Comparison of ENCODE assay signal across 8 mouse cellular contexts in the genomic region with DNA sequence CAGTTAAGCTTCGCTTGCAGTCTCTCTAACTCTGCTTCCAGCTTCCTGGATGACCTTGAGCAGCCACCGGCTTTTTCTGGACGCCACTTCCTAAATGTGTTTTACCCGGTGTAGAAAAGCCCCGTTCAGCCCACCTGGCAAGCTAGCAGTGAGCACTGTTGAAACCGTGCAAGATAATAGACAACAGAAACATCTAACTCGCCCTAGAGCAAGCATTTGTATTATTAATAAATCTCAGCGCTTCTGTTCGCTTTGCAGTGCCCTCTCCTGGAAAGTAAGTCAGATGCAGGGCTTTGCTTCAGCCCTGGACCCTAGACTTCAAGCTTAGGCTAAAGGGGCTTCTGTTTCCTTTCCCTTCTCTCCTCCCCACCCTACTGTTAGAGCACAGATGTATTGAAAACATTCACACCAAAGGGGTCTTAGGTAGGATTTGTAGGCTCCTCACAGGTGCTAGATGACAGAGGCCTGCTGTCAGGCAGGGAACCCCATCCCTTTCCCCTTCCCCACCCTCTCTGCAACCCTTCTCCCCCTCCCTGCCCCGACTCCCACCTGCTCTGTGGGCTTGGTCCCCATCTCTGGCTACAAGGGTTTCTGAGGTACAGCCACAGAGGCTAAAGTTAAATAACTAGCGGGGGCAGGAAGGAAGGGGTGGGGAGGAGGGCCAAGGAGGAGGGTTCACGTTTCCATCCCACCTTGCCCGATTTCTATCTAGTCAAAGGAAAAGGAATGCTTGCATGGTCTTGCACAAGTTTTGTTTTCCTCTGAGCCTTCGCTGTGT. TPM values are rescaled to one million over a fixed set of nuclear protein-coding genes. Genes with fewer than 3 reads are reported as not detected.
DNase-seq lines count a peak whose midpoint lies in the region; ATAC-seq and TF ChIP-seq lines count a peak whose summit lies in the region.

TSS of gene Ccr10 (minus strand) at position 593 of the 778 bp plus-strand sequence.

- no peaks in the 10 kb centered on the region for H3K27me3 ChIP-seq in C2C12 (ENCODE audit: control insufficient read depth, insufficient read depth, insufficient read length)
- peaks cover 95% of the 10 kb centered on the region for H3K27me3 ChIP-seq in forebrain, embryonic 10.5 days (ENCODE audit: poor library complexity, severe bottlenecking)
- peaks cover 84% of the 10 kb centered on the region for H3K27me3 ChIP-seq in limb, embryonic 12.5 days

- peaks cover 83% of the 10 kb centered on the region for H3K4me1 ChIP-seq in forebrain, embryonic 10.5 days
- peaks cover 54% of the 10 kb centered on the region for H3K4me1 ChIP-seq in limb, embryonic 12.5 days (replicated peaks)

- peak within 1 kb of the TSS; percentile 75 for H3K27ac ChIP-seq in forebrain, embryonic 10.5 days
- no peak within 1 kb of the TSS for H3K27ac ChIP-seq in limb, embryonic 12.5 days

- no peak for ATAC-seq in limb, embryonic 12.5 days (ENCODE audit: insufficient number of reproducible peaks, insufficient read depth, low FRiP score, low TSS enrichment, low read depth)

- H3K36me3 ChIP-seq in C2C12 (ENCODE audit: control insufficient read depth, insufficient read depth), result no peaks in the 10 kb centered on the region
- H3K36me3 ChIP-seq in forebrain, embryonic 10.5 days (replicated peaks), result no peaks in the 10 kb centered on the region
- no peaks in the 10 kb centered on the region for H3K36me3 ChIP-seq in limb, embryonic 12.5 days

- H3K79me2 ChIP-seq in C2C12 (ENCODE audit: control insufficient read depth, insufficient read depth), result peaks cover 9% of the 10 kb centered on the region

- peak within 1 kb of the TSS; percentile 29 for H3K4me3 ChIP-seq in C2C12 (ENCODE audit: insufficient read depth, poor library complexity, severe bottlenecking)
- H3K4me3 ChIP-seq in forebrain, embryonic 10.5 days, result peak within 1 kb of the TSS; percentile 48
- peak within 1 kb of the TSS; percentile 36 for H3K4me3 ChIP-seq in limb, embryonic 12.5 days (replicated peaks)

- DNase-seq in cerebellum, adult 18-20 months, result peak; percentile 60 to 62
- no peak for DNase-seq in cerebellum, adult 11-12 months
- DNase-seq in forebrain, embryonic 10.5 days (ENCODE audit: extremely low spot score, low spot score), result no peak
- peak; percentile 69 for DNase-seq in retina, embryonic 14.5 days (ENCODE audit: low spot score)
- no peak for DNase-seq in yolk sac, embryonic 10.5 days (ENCODE audit: low spot score)
- DNase-seq in spleen, postnatal 14 days (ENCODE audit: low spot score in 2 of 2), result no peak

- H3K9me3 ChIP-seq in forebrain, embryonic 10.5 days, result no peaks in the 10 kb centered on the region
- no peaks in the 10 kb centered on the region for H3K9me3 ChIP-seq in limb, embryonic 12.5 days

- no peak within 1 kb of the TSS for H3ac ChIP-seq in C2C12 (ENCODE audit: control insufficient read depth, insufficient read length, low read depth)

- 21% methylated on average over 14 of the region's 14 CpGs for WGBS in forebrain, embryonic 10.5 days
- 26% methylated on average over 14 of the region's 14 CpGs for WGBS in limb, embryonic 12.5 days

- peaks cover 4% of the 10 kb centered on the region for H3K79me3 ChIP-seq in C2C12 (ENCODE audit: low read depth)

- peak within 1 kb of the TSS; percentile 71 for H3K4me2 ChIP-seq in limb, embryonic 12.5 days

- 0 out of 2 replicates have a peak within 1 kb of the TSS, but pooled peaks have one; percentile 48 for H3K9ac ChIP-seq in limb, embryonic 12.5 days (replicated peaks)

- no peak for TF ChIP-seq CTCF in C2C12 (IDR thresholded peaks at IDR 0.05; ENCODE audit: control insufficient read depth, insufficient read depth, insufficient read length)

TF ChIP-seq in C2C12, 6 proteins besides CTCF, POLR2A, EP300 and RAD21:
- TF ChIP-seq CEBPB (IDR thresholded peaks at IDR 0.05; ENCODE audit: low read depth) (no peak), MYOD1 (IDR thresholded peaks at IDR 0.05; ENCODE audit: control insufficient read depth, insufficient read length, low read depth) (no peak), FOSL1 (IDR thresholded peaks at IDR 0.05; ENCODE audit: insufficient read depth, low read length, poor library complexity, severe bottlenecking) (no peak), MAX (IDR thresholded peaks at IDR 0.05) (no peak), MYOG (IDR thresholded peaks at IDR 0.05; ENCODE audit: control insufficient read depth, extremely low read depth, insufficient read length) (no peak), USF1 (IDR thresholded peaks at IDR 0.05; ENCODE audit: low read depth) (no peak)

RNA-seq across cellular contexts. Expression of gene Ccr10, which starts in this region (rescaled TPM):
- 0.18 TPM for polyA plus RNA-seq in C2C12 (2012; fragmentation: generic; extraction: Trizol)
- not detected in 2 replicates for polyA plus RNA-seq in forebrain, embryonic 10.5 days (2016; fragmentation: Nextera tagmentation; extraction: Ambion mirVana)
- polyA plus RNA-seq in limb, embryonic 12.5 days (2016; fragmentation: Nextera tagmentation; extraction: Ambion mirVana), result 0.24 TPM in 1 of 2 replicates, not detected in the other

Comparison
In these comparisons a context has a peak if more than half of its experiments do, and no peak if none do; other contexts are left out.
1. DNase-seq: peak in cerebellum, adult 18-20 months (2 of 2) and retina, embryonic 14.5 days (single experiment); none in cerebellum, adult 11-12 months (single experiment), forebrain, embryonic 10.5 days (single experiment), yolk sac, embryonic 10.5 days (single experiment) and spleen, postnatal 14 days (0 of 2).
2. Peak in every context shown above with its lines, with median percentiles within 50 percentile points of each other: H3K4me3 ChIP-seq.